Mouse (Mus musculus) ES-E14 (cell line): ENCODE data around the gene Smoc1.

Source experiments
- CHD2 ChIP-seq: IDR thresholded peaks from 2 replicates; pipeline ENCODE4 v1.6.1; 2014; ENCODE audit warnings: mild to moderate bottlenecking, low read depth, low read length, inconsistent platforms
- MAFK ChIP-seq: IDR thresholded peaks from 2 replicates; pipeline ENCODE4 v1.6.1; 2014; ENCODE audit warnings: mild to moderate bottlenecking, low read depth, low read length, inconsistent platforms; ENCODE audit not compliant: insufficient read depth
- ZC3H11A ChIP-seq: IDR thresholded peaks from 2 replicates; pipeline ENCODE4 v1.6.1; 2012; ENCODE audit warnings: low read depth, mild to moderate bottlenecking, inconsistent platforms, low read length, borderline replicate concordance

DNA sequence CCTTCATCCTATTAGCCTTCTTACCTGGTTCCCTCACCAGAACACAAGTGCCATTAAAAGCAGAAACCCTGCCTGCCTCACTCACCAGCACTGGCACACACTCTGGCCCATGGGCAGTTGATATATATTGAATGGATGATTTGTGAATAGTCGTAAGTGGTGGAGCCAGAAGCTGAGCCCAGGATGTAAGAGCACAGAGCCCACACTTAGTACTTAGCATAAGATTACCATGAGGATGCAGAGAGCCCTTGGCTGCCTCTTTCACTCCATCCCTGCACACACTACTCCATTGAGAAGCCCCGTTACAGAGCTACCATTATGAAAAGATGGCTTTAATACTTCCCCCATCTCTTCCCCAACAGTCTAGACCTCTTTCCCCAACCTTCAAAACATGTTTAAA is 198.2 kb downstream of the Smoc1 start:
- TF ChIP-seq CHD2: no peak
- no peak for TF ChIP-seq MAFK
- TF ChIP-seq ZC3H11A: no peak
